Mouse (Mus musculus) ES-E14 (cell line): ENCODE measurements around the gene Tctex1d2. TPM values are rescaled to one million over a fixed set of nuclear protein-coding genes. Genes with fewer than 3 reads are reported as not detected.

Experiments
- DNase-seq: peaks from one replicate; pipeline ENCODE4 v3.0.0-alpha.2; 2013; ENCODE audit warnings: low read depth, low spot score
- H3K27ac ChIP-seq: 2 replicates; pipeline ENCODE4 v1.5.1; 2012; ENCODE audit warnings: low read depth, mild to moderate bottlenecking, low read length, moderate library complexity, mixed read lengths; ENCODE audit not compliant: poor library complexity, insufficient read depth, severe bottlenecking
- H3K36me3 ChIP-seq: 2 replicates; pipeline ENCODE4 v1.6.1; 2012; ENCODE audit warnings: mild to moderate bottlenecking, low read length, moderate library complexity, mixed read lengths; ENCODE audit not compliant: control insufficient read depth, poor library complexity, insufficient read depth, severe bottlenecking
- H3K4me1 ChIP-seq, 2 experiments: fragments of 150-350 bp in 1 of 2; sonication (generic) in 1 of 2; 2 replicates each; pipeline ENCODE4 v1.6.1; 2012; ENCODE audit warnings: low read length in 2 of 2, mild to moderate bottlenecking in 1 of 2, mixed read lengths in 1 of 2; ENCODE audit not compliant: control insufficient read depth in 2 of 2, insufficient read depth in 2 of 2, poor library complexity in 1 of 2
- H3K4me3 ChIP-seq, 2 experiments: fragments of 150-350 bp in 1 of 2; sonication (generic) in 1 of 2; 2 replicates each; pipeline ENCODE4 v1.5.1; 2012; ENCODE audit warnings: low read length in 2 of 2, low read depth in 1 of 2, mild to moderate bottlenecking in 1 of 2, mixed read lengths in 1 of 2; ENCODE audit not compliant: insufficient read depth in 1 of 2, poor library complexity in 1 of 2, severe bottlenecking in 1 of 2
- H3K9ac ChIP-seq: 2 replicates; pipeline ENCODE4 v1.6.1; 2012; ENCODE audit warnings: low read depth, mild to moderate bottlenecking, low read length, mixed read lengths; ENCODE audit not compliant: poor library complexity, insufficient read depth, severe bottlenecking
- H3K9me3 ChIP-seq: fragments of 150-350 bp; sonication (generic); 2 replicates; pipeline ENCODE4 v1.6.1; 2012; ENCODE audit warnings: low read depth, mild to moderate bottlenecking, low read length; ENCODE audit not compliant: control insufficient read depth, insufficient read depth
- CHD2 ChIP-seq: IDR thresholded peaks from 2 replicates; pipeline ENCODE4 v1.6.1; 2014; ENCODE audit warnings: mild to moderate bottlenecking, low read depth, low read length, inconsistent platforms
- HCFC1 ChIP-seq: IDR thresholded peaks from 2 replicates; pipeline ENCODE4 v1.6.1; 2012; ENCODE audit warnings: low read length, inconsistent platforms, borderline replicate concordance; ENCODE audit not compliant: insufficient read depth
- MAFK ChIP-seq: IDR thresholded peaks from 2 replicates; pipeline ENCODE4 v1.6.1; 2014; ENCODE audit warnings: mild to moderate bottlenecking, low read depth, low read length, inconsistent platforms; ENCODE audit not compliant: insufficient read depth
- ZC3H11A ChIP-seq: IDR thresholded peaks from 2 replicates; pipeline ENCODE4 v1.6.1; 2012; ENCODE audit warnings: low read depth, mild to moderate bottlenecking, inconsistent platforms, low read length, borderline replicate concordance
- ZNF384 ChIP-seq: IDR thresholded peaks from 2 replicates; pipeline ENCODE4 v1.6.1; 2012; ENCODE audit warnings: low read depth, low read length, inconsistent platforms
- in situ Hi-C, 2 experiments: fragments of 600-800 bp; cut with MboI; formaldehyde crosslinking; loops; one replicate each; pipeline ENCODE4 v1.15.1; 2025; ENCODE audit warnings: low sequenced_read_pairs in 2 of 2, inconsistent platforms in 1 of 2; ENCODE audit not compliant: unreplicated experiment in 2 of 2
- total RNA-seq: library from RNA; depleted of rRNA; stranded (reverse); fragments of 300-350 nt; gene quantifications from 2 replicates; pipeline ENCODE4 v1.2.3, GENCODE M21; 2012; rRNA removed

The Tctex1d2 gene
- total RNA-seq, 1 experiment, result 9.5 TPM

- TF ChIP-seq MAFK (no peak), HCFC1 (no peak), CHD2 (no peak), ZC3H11A (no peak), ZNF384 (no peak)
- Histone ChIP-seq H3K4me3 (no peak overlapping the region), H3K27ac (no peak overlapping the region), H3K9me3 (no peaks in the 10 kb centered on the region), H3K4me1 (no peaks in the 10 kb centered on the region), H3K36me3 (no peaks in the 10 kb centered on the region), H3K9ac (no peak overlapping the region)
- DNase-seq, result no peak
- in situ Hi-C loops, result no loop called here
Observed at GRCm38 (mm10) chr16:32477315-32477714, 57.8 kb downstream of the Tctex1d2 start.

Other genes starting within 250 kb of the Tctex1d2 start
- gene Bex6, start 239.9 kb upstream of the Tctex1d2 start, total RNA-seq, result 1.4 and 1.6 TPM in 2 replicates
- 11.4 and 14.2 TPM in 2 replicates for gene Fbxo45, start 172.5 kb upstream of the Tctex1d2 start, total RNA-seq
- gene Wdr53, start 172.5 kb upstream of the Tctex1d2 start, total RNA-seq, result 11.5 and 14.9 TPM in 2 replicates
- not detected in 2 replicates for gene Smco1, start 148.2 kb upstream of the Tctex1d2 start, total RNA-seq
- 21.3 and 28.2 TPM in 2 replicates for gene Rnf168, start 142.2 kb upstream of the Tctex1d2 start, total RNA-seq
- 44.2 and 47.6 TPM in 2 replicates for gene Ubxn7, start 87.4 kb upstream of the Tctex1d2 start, total RNA-seq
- 0.48 TPM in 1 of 2 replicates, not detected in the other for gene Tm4sf19, start 19.2 kb upstream of the Tctex1d2 start, total RNA-seq
- gene Pcyt1a, start 11.2 kb downstream of the Tctex1d2 start, total RNA-seq, result 17.8 and 18.2 TPM in 2 replicates
- 0.79 and 1.1 TPM in 2 replicates for gene Slc51a, start 68.2 kb downstream of the Tctex1d2 start, total RNA-seq
- gene Zdhhc19, start 76.6 kb downstream of the Tctex1d2 start, total RNA-seq, result not detected in 2 replicates
- gene Tfrc, start 189.2 kb downstream of the Tctex1d2 start, total RNA-seq, result 334 and 403 TPM in 2 replicates
- 47.1 and 63.7 TPM in 2 replicates for gene Tnk2, start 224.2 kb downstream of the Tctex1d2 start, total RNA-seq